In the genomic region with DNA sequence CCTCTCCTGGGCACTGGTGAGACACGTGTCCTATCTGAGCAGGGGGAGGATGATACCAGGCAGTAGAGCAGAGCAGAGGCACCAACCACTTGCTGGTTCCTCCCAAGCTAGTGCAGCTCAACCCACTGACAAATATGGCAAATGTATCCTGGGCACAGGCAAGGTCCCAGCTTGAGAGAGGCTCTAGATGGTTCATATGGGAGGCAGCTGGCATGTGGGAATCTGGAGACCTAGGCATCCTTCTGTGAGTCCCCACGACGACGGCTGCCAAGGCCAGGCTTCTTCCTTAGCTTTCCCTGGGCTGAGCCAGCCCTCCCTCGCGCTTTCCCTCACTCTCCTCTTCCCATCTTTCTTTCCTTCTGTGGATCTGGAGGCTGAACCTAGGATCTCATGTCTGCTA, we compare ENCODE assay signal across 24 mouse cellular contexts. TPM values are rescaled to one million over a fixed set of nuclear protein-coding genes. Genes with fewer than 3 reads are reported as not detected.
A peak's percentile ranks its signal among the peaks of the same experiment; 100 is the strongest.
DNase-seq lines count a peak whose midpoint lies in the region; ATAC-seq and TF ChIP-seq lines count a peak whose summit lies in the region.
"Had no signal": no experiment of that assay in that cellular context is flagged by ENCODE, and none has a peak within 500 bp of the region (broad histone marks: within the 10 kb centered on the region; RNA-seq: fewer than 3 reads in every experiment).

No protein-coding gene starts in this region.

- no peaks in the 10 kb centered on the region for H3K27me3 ChIP-seq in megakaryocyte, embryonic 14.5 days (replicated peaks)
- H3K27me3 ChIP-seq in intestine, embryonic 16.5 days (replicated peaks; ENCODE audit: control insufficient read depth, insufficient read depth, low read length) = no peaks in the 10 kb centered on the region
- no peaks in the 10 kb centered on the region for H3K27me3 ChIP-seq in heart, embryonic 10.5 days (ENCODE audit: insufficient read depth, poor library complexity, severe bottlenecking)
- H3K27me3 ChIP-seq: CH12.LX; embryonic facial prominence, embryonic 13.5 days; forebrain, embryonic 13.5 days; heart, embryonic 15.5 days; hindbrain, embryonic 13.5 days; Patski had no signal

- DNase-seq in layer of hippocampus, adult 2 months (ENCODE audit: low spot score in 2 of 2) = peak in 1 of 2 experiments; percentile 47
- DNase-seq in layer of hippocampus, postnatal 25 days (ENCODE audit: extremely low spot score in 1 of 2, low spot score in 1 of 2) = no peak
- no peak for DNase-seq in heart, embryonic 10.5 days (ENCODE audit: low spot score)
- DNase-seq in c-Kit-positive CD71-positive TER-119-positive erythroid progenitor cells, embryonic 14.5 days (ENCODE audit: low spot score) = no peak
- DNase-seq: adrenal gland, adult 2 months; adrenal gland, postnatal 36 days; cerebellum, adult 18-20 months; cerebellum, adult 9-11 months; cerebellum, postnatal 36 days; gastrocnemius, postnatal 10 days; heart, adult 18-20 months; heart, postnatal 14 days had no signal

- peaks cover 76% of the 10 kb centered on the region for H3K36me3 ChIP-seq in megakaryocyte, embryonic 14.5 days (replicated peaks; ENCODE audit: low read length)
- no peaks in the 10 kb centered on the region for H3K36me3 ChIP-seq in intestine, embryonic 16.5 days (ENCODE audit: control insufficient read depth, insufficient read depth, low read length)
- peaks cover 26% of the 10 kb centered on the region for H3K36me3 ChIP-seq in heart, embryonic 10.5 days
- H3K36me3 ChIP-seq: heart, embryonic 15.5 days had no signal

- TF ChIP-seq CTCF in layer of hippocampus, adult 2 months (conservative IDR thresholded peaks at IDR 0.05) = no peak

- H3K4me2 ChIP-seq in intestine, embryonic 16.5 days (ENCODE audit: low read depth, low read length) = no peak overlapping the region
- H3K4me2 ChIP-seq: embryonic facial prominence, embryonic 13.5 days; forebrain, embryonic 13.5 days; heart, embryonic 11.5 days; heart, embryonic 15.5 days; hindbrain, embryonic 13.5 days had no signal

- H3K9ac ChIP-seq in intestine, embryonic 16.5 days (ENCODE audit: low read depth, low read length) = no peak overlapping the region; the same call in 1 of the 2 replicates
- H3K9ac ChIP-seq: embryonic facial prominence, embryonic 13.5 days; forebrain, embryonic 13.5 days; heart, embryonic 15.5 days; hindbrain, embryonic 13.5 days had no signal

- ATAC-seq in megakaryocyte, adult 5-6 weeks (ENCODE audit: poor library complexity, severe bottlenecking) = no peak
- no peak for ATAC-seq in intestine, embryonic 16.5 days
- ATAC-seq: activated CD4-positive, CD25-positive, alpha-beta regulatory T cell, adult 4 months; forebrain, embryonic 13.5 days; hindbrain, postnatal 0 days had no signal

- H3K4me3 ChIP-seq in layer of hippocampus, adult 2 months = no peak overlapping the region
- peak overlapping the region; percentile 62 for H3K4me3 ChIP-seq in megakaryocyte, embryonic 14.5 days (replicated peaks)
- H3K4me3 ChIP-seq in intestine, embryonic 16.5 days (ENCODE audit: low read length) = no peak overlapping the region
- no peak overlapping the region for H3K4me3 ChIP-seq in heart, embryonic 10.5 days
- H3K4me3 ChIP-seq: embryonic facial prominence, embryonic 13.5 days; forebrain, embryonic 13.5 days; heart, embryonic 15.5 days; hindbrain, embryonic 13.5 days had no signal

- H3K9me3 ChIP-seq in megakaryocyte, embryonic 14.5 days = no peaks in the 10 kb centered on the region
- no peaks in the 10 kb centered on the region for H3K9me3 ChIP-seq in intestine, embryonic 16.5 days (ENCODE audit: control insufficient read depth, low read length)
- H3K9me3 ChIP-seq in heart, embryonic 10.5 days = no peaks in the 10 kb centered on the region
- H3K9me3 ChIP-seq: embryonic facial prominence, embryonic 13.5 days; forebrain, embryonic 13.5 days; heart, embryonic 15.5 days; hindbrain, embryonic 13.5 days had no signal

- peaks cover 76% of the 10 kb centered on the region for H3K4me1 ChIP-seq in megakaryocyte, embryonic 14.5 days
- H3K4me1 ChIP-seq in intestine, embryonic 16.5 days (ENCODE audit: control insufficient read depth, insufficient read depth, low read length) = peaks cover 31% of the 10 kb centered on the region
- H3K4me1 ChIP-seq in heart, embryonic 10.5 days = peaks cover 7% of the 10 kb centered on the region
- H3K4me1 ChIP-seq: forebrain, embryonic 13.5 days had no signal

- peak overlapping the region; percentile 53; the same call in 1 of the 2 replicates for H3K27ac ChIP-seq in layer of hippocampus, adult 2 months
- H3K27ac ChIP-seq in intestine, embryonic 16.5 days (ENCODE audit: low read length) = peak overlapping the region; percentile 86; the same call in 1 of the 2 replicates
- H3K27ac ChIP-seq in heart, embryonic 10.5 days = no peak overlapping the region
- H3K27ac ChIP-seq: embryonic facial prominence, embryonic 13.5 days; forebrain, embryonic 13.5 days; heart, embryonic 15.5 days; hindbrain, embryonic 13.5 days; hindbrain, postnatal 0 days had no signal

- WGBS in intestine, embryonic 16.5 days = 82% methylated on average over 6 of the region's 6 CpGs
- 85% methylated on average over 6 of the region's 6 CpGs for WGBS in heart, embryonic 10.5 days

RNA-seq across cellular contexts. Expression of gene Cebpg, which starts 25.8 kb away (rescaled TPM):
- 10 to 100 TPM; 28.0 to 32.8 TPM for total RNA-seq in layer of hippocampus, adult 2 months (2021)
- total RNA-seq in layer of hippocampus, postnatal 25 days (2021) = 10 to 100 TPM; 26.1 to 27.7 TPM
- 1.7 and 12.8 TPM in 2 replicates for polyA plus RNA-seq in megakaryocyte, embryonic 14.5 days (2012; ENCODE audit: insufficient read depth, low replicate concordance)
- total RNA-seq in megakaryocyte, adult 5-6 weeks (2015) = 29.8 and 33.5 TPM in 2 replicates
- 60.1 and 86.5 TPM in 2 replicates for total RNA-seq in megakaryocyte, adult 5-6 weeks (2017)
- polyA plus RNA-seq in intestine, embryonic 16.5 days (2015; fragmentation: Nextera tagmentation; extraction: Ambion mirVana) = 43.4 and 46.4 TPM in 2 replicates
- 17.5 and 29.3 TPM in 2 replicates for polyA plus RNA-seq in heart, embryonic 10.5 days (2016; fragmentation: Nextera tagmentation; extraction: Ambion mirVana)
